Mouse (Mus musculus): ENCODE data around the gene Hadh. TPM values are rescaled to one million over a fixed set of nuclear protein-coding genes. Genes with fewer than 3 reads are reported as not detected.

The Hadh gene
- polyA plus RNA-seq (2015; fragmentation: Nextera tagmentation; extraction: Ambion mirVana) = 22.5 and 44.9 TPM in 2 replicates

- H3K4me2 ChIP-seq = peak within 1 kb of the TSS; percentile 86
- H3K27ac ChIP-seq (replicated peaks) = peak within 1 kb of the TSS; percentile 56
- H3K9me3 ChIP-seq (replicated peaks) = no peaks in the 10 kb centered on the region
- no peaks in the 10 kb centered on the region for H3K36me3 ChIP-seq
- H3K27me3 ChIP-seq (replicated peaks) = no peaks in the 10 kb centered on the region
- H3K9ac ChIP-seq (replicated peaks) = peak within 1 kb of the TSS; percentile 63
- H3K4me1 ChIP-seq = peaks cover 16% of the 10 kb centered on the region
- ATAC-seq (ENCODE audit: low FRiP score) = peak; percentile 94
- peak within 1 kb of the TSS; percentile 72 for H3K4me3 ChIP-seq (replicated peaks)
- WGBS = under 1% methylated on average over 54 of the region's 54 CpGs
Observed at GRCm38 (mm10) chr3:131271559-131272373, at the start of gene Hadh. Hadh (minus strand) TSS chr3:131272101.

DNA sequence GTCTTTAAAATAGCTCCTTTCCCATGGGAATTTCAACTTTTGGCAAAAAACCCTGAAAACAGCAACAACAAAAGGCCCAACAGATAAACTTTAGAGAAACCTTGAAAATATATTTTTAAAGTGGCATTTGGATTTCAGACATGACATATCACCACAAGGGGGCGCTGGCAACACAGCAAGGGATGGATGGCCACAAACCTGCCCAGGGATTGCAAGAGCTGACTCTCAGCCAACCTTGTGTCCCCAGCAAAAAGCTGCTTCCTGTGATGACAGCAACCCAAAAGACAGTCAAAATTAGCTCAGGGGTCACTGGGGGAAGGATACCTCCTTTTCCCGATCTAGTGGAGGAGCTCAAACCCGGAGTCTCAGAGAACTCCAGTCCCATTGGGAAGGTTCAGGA lies 48.3 kb upstream of the Hadh start:
- ATAC-seq (ENCODE audit: low FRiP score) = peak; percentile 55; the same call in 1 of the 2 replicates
- peaks cover 17% of the 10 kb centered on the region; the same call in 1 of the 2 replicates for H3K4me1 ChIP-seq
- H3K27ac ChIP-seq (replicated peaks) = no peak overlapping the region
- no peaks in the 10 kb centered on the region for H3K9me3 ChIP-seq (replicated peaks)
- no peak overlapping the region for H3K4me3 ChIP-seq (replicated peaks)
- H3K36me3 ChIP-seq = no peaks in the 10 kb centered on the region
- H3K9ac ChIP-seq (replicated peaks) = no peak overlapping the region
- 11% methylated on average over 3 of the region's 3 CpGs for WGBS
- no peaks in the 10 kb centered on the region for H3K27me3 ChIP-seq (replicated peaks)
- H3K4me2 ChIP-seq = peak overlapping the region; percentile 26; the same call in 1 of the 2 replicates

GRCm38 (mm10) chr3:131318211-131318610 lies 46.3 kb upstream of the Hadh start:
- H3K4me3 ChIP-seq (replicated peaks) = no peak overlapping the region
- WGBS = 55% methylated on average over 2 of the region's 2 CpGs
- H3K9me3 ChIP-seq (replicated peaks) = no peaks in the 10 kb centered on the region
- no peaks in the 10 kb centered on the region for H3K36me3 ChIP-seq
- H3K27ac ChIP-seq (replicated peaks) = no peak overlapping the region
- peaks cover 17% of the 10 kb centered on the region; the same call in 1 of the 2 replicates for H3K4me1 ChIP-seq
- no peaks in the 10 kb centered on the region for H3K27me3 ChIP-seq (replicated peaks)
- no peak overlapping the region for H3K4me2 ChIP-seq
- ATAC-seq (ENCODE audit: low FRiP score) = no peak
- no peak overlapping the region for H3K9ac ChIP-seq (replicated peaks)

DNA sequence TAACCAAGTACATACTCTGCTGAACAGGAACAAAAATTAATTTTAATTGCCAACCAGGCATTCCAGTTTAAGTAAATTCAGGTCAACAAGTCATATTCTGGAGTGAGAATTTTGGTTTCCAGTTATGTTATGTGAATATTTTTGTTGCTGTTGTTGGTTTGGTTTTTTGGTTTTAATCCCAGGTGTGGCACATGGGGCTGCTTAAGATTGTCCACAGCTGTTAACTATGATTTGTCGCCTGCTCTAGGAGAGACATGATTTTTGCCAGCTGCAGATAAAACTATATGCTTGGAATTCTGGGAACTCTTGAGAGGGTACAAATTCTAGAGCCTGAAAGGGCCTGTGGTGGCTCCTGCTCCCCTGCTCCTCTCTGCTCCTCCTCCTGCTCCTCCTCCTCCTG lies 45.2 kb upstream of the Hadh start:
- Histone ChIP-seq H3K27me3 (replicated peaks) (no peaks in the 10 kb centered on the region), H3K9me3 (replicated peaks) (no peaks in the 10 kb centered on the region), H3K27ac (replicated peaks) (no peak overlapping the region), H3K36me3 (no peaks in the 10 kb centered on the region), H3K9ac (replicated peaks) (no peak overlapping the region), H3K4me1 (peaks cover 16% of the 10 kb centered on the region; the same call in 1 of the 2 replicates), H3K4me3 (replicated peaks) (no peak overlapping the region), H3K4me2 (no peak overlapping the region)
- no peak for ATAC-seq (ENCODE audit: low FRiP score)
- WGBS = 91% methylated on average over 1 of the region's 1 CpGs

GRCm38 (mm10) chr3:131315957-131316510 lies 44.1 kb upstream of the Hadh start:
- Histone ChIP-seq H3K4me1 (0 out of 2 replicates have a peak, but pooled peaks cover 12% of the 10 kb centered on the region), H3K27me3 (replicated peaks) (no peaks in the 10 kb centered on the region), H3K4me3 (replicated peaks) (no peak overlapping the region), H3K4me2 (no peak overlapping the region), H3K36me3 (no peaks in the 10 kb centered on the region), H3K9ac (replicated peaks) (no peak overlapping the region), H3K9me3 (replicated peaks) (no peaks in the 10 kb centered on the region), H3K27ac (replicated peaks) (no peak overlapping the region)
- WGBS = 36% methylated on average over 4 of the region's 4 CpGs
- no peak for ATAC-seq (ENCODE audit: low FRiP score)

DNA sequence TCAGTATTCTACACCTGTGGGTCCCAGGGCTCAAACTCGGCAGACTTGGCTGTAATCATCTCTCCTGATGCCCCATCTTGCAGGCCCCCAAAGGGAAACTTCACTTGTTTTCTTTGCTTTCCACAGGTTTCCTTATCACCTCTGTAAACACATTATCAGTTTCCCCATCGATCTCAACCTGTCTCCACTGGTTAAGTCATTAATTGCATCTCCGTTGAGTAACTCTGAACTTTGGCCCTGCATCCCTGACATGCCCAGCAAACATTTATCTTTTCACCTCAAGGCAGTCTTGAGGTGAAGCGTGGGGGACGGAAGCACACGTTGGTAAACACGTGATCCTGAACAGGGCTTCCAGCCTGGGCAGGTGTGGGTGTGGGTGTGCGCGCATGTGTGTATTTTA lies 40.4 kb upstream of the Hadh start:
- no peak overlapping the region for H3K4me2 ChIP-seq
- no peak overlapping the region for H3K27ac ChIP-seq (replicated peaks)
- ATAC-seq (ENCODE audit: low FRiP score) = no peak
- peaks cover 5% of the 10 kb centered on the region; the same call in 1 of the 2 replicates for H3K9me3 ChIP-seq (replicated peaks)
- 0 out of 2 replicates have a peak, but pooled peaks cover 7% of the 10 kb centered on the region for H3K4me1 ChIP-seq
- no peaks in the 10 kb centered on the region for H3K27me3 ChIP-seq (replicated peaks)
- H3K4me3 ChIP-seq (replicated peaks) = no peak overlapping the region
- WGBS = 91% methylated on average over 9 of the region's 9 CpGs
- no peaks in the 10 kb centered on the region for H3K36me3 ChIP-seq
- H3K9ac ChIP-seq (replicated peaks) = no peak overlapping the region

DNA sequence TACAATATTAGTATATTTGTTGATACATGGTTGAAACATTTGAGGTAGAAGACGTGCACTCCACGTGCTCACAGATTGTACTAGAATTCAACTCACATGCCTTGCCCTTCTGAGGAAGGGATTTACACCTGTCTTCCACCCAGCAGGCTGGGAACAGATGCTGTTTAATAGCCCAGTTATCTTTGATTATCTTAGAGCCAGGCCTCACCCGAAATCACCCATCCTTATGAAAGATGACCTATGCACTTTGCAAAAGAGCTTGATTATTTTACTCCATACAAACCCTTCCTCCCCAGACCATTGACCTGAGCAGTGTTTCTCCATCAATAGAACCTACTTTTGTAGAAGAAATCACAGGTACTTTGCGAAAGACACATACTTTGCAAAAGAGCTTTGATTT lies 38.7 kb upstream of the Hadh start:
- Histone ChIP-seq H3K36me3 (no peaks in the 10 kb centered on the region), H3K4me3 (replicated peaks) (no peak overlapping the region), H3K9ac (replicated peaks) (no peak overlapping the region), H3K4me2 (no peak overlapping the region), H3K9me3 (replicated peaks) (peaks cover 5% of the 10 kb centered on the region; the same call in 1 of the 2 replicates), H3K4me1 (0 out of 2 replicates have a peak, but pooled peaks cover 2% of the 10 kb centered on the region), H3K27ac (replicated peaks) (no peak overlapping the region), H3K27me3 (replicated peaks) (no peaks in the 10 kb centered on the region)
- ATAC-seq (ENCODE audit: low FRiP score) = no peak
- WGBS = 90% methylated on average over 4 of the region's 4 CpGs

DNA sequence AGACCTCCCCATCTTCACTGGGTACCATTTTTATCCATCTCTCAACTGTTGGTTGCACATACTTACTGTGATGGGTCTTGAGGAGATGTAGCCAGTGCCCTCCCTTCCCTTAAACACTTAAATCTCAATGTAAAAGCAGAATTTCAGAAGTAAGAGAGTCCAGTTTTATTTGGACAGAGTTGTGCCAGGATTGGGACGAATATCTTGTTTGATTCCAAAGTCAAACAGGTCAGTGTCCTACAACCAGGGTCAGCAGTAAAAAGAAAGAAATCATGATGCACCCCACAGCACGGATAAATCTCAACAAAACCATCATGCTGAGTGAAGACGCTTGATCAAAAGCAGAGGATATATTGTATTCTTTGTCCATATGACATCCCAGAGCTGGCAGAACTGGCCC lies 35.9 kb upstream of the Hadh start:
- WGBS = 82% methylated on average over 3 of the region's 3 CpGs
- no peak for ATAC-seq (ENCODE audit: low FRiP score)
- H3K36me3 ChIP-seq = no peaks in the 10 kb centered on the region

DNA sequence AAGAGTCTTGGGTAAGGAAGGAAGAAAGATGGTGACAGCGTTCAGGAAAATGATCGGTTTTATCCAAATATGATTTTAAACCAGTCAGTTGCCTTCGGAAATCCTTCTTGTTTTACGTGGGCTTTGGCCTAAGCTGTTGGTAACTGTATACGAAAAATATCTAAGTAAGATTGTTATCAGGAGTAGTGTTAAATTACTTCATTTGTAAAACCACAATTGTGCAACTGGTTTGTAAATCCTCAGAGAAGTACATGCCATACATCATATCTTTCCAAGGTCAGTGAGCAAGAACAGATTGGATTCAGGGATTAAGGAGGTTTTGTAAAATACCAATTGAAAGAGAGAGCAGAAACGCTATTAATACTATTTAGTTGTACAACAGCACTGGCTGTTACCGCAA lies 34.4 kb upstream of the Hadh start:
- no peaks in the 10 kb centered on the region for H3K27me3 ChIP-seq (replicated peaks)
- H3K4me2 ChIP-seq = no peak overlapping the region
- peaks cover 5% of the 10 kb centered on the region; the same call in 1 of the 2 replicates for H3K9me3 ChIP-seq (replicated peaks)
- peaks cover 8% of the 10 kb centered on the region for H3K4me1 ChIP-seq
- H3K27ac ChIP-seq (replicated peaks) = no peak overlapping the region
- no peak overlapping the region for H3K9ac ChIP-seq (replicated peaks)
- no peaks in the 10 kb centered on the region for H3K36me3 ChIP-seq
- ATAC-seq (ENCODE audit: low FRiP score) = no peak
- no peak overlapping the region for H3K4me3 ChIP-seq (replicated peaks)
- WGBS = 89% methylated on average over 7 of the region's 7 CpGs

More for the DNA sequence above, 35.9 kb upstream of the Hadh start:
- no peak overlapping the region for H3K4me2 ChIP-seq
- no peak overlapping the region for H3K9ac ChIP-seq (replicated peaks)
- H3K4me3 ChIP-seq (replicated peaks) = no peak overlapping the region
- peaks cover 5% of the 10 kb centered on the region; the same call in 1 of the 2 replicates for H3K9me3 ChIP-seq (replicated peaks)
- H3K27me3 ChIP-seq (replicated peaks) = no peaks in the 10 kb centered on the region
- H3K4me1 ChIP-seq = no peaks in the 10 kb centered on the region
- no peak overlapping the region for H3K27ac ChIP-seq (replicated peaks)

DNA sequence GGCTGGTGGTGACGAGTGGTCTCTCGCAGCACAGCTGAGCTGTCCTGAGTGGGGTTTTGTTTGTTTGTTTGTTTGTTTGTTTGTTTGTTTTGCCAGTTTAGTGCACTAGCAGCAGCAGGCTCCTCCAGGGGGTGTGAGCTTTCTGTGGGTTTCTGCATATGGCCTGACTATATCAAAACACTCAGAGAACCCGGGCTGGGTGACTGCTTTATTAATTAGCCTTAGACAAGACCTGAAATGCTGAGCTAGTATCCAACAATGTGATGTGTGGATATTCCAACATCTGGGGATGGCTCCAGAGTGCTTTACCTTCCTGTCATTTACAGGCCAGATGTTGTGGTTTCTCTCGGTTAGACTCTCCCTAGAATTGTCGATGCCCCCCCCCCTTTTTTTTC lies 31.4 kb upstream of the Hadh start:
- peak overlapping the region; percentile 82; the same call in 1 of the 2 replicates for H3K27ac ChIP-seq (replicated peaks)
- ATAC-seq (ENCODE audit: low FRiP score) = peak; percentile 45; the same call in 1 of the 2 replicates
- peaks cover 9% of the 10 kb centered on the region for H3K4me1 ChIP-seq
- H3K4me3 ChIP-seq (replicated peaks) = peak overlapping the region; percentile 65
- 20% methylated on average over 5 of the region's 5 CpGs for WGBS
- no peaks in the 10 kb centered on the region for H3K9me3 ChIP-seq (replicated peaks)
- no peaks in the 10 kb centered on the region for H3K27me3 ChIP-seq (replicated peaks)
- peak overlapping the region; percentile 73 for H3K9ac ChIP-seq (replicated peaks)
- H3K36me3 ChIP-seq = no peaks in the 10 kb centered on the region
- H3K4me2 ChIP-seq = peak overlapping the region; percentile 88

GRCm38 (mm10) chr3:131302452-131303319 lies 30.8 kb upstream of the Hadh start, which contains the start of gene Cyp2u1:
Cyp2u1 (minus strand) TSS chr3:131303227.
- WGBS = under 1% methylated on average over 71 of the region's 71 CpGs
- Histone ChIP-seq H3K4me1 (peaks cover 9% of the 10 kb centered on the region), H3K27ac (replicated peaks) (peak within 1 kb of the TSS; percentile 82), H3K9me3 (replicated peaks) (no peaks in the 10 kb centered on the region), H3K27me3 (replicated peaks) (no peaks in the 10 kb centered on the region), H3K4me2 (peak within 1 kb of the TSS; percentile 88), H3K9ac (replicated peaks) (peak within 1 kb of the TSS; percentile 73), H3K36me3 (peaks cover under 1% of the 10 kb centered on the region; the same call in 1 of the 2 replicates), H3K4me3 (replicated peaks) (peak within 1 kb of the TSS; percentile 65)
- peak; percentile 98 for ATAC-seq (ENCODE audit: low FRiP score)

Data from neural tube, embryonic 15.5 days (tissue).